10 mouse cellular contexts compared by ENCODE assay signal in genomic region chr2:118658457-118658856, GRCm38 (mm10). TPM values are rescaled to one million over a fixed set of nuclear protein-coding genes. Genes with fewer than 3 reads are reported as not detected.
DNase-seq lines count a peak whose midpoint lies in the region; ATAC-seq and TF ChIP-seq lines count a peak whose summit lies in the region.
"Had no signal": no experiment of that assay in that cellular context is flagged by ENCODE, and none has a peak within 500 bp of the region (broad histone marks: within the 10 kb centered on the region; RNA-seq: fewer than 3 reads in every experiment).

No protein-coding gene starts in this region.

- 36% methylated on average over 4 of the region's 4 CpGs for WGBS in kidney, adult 2 months
- WGBS in liver, embryonic 13.5 days (ENCODE audit: insufficient replicate concordance), result 13% methylated on average over 4 of the region's 4 CpGs
- WGBS in stomach, postnatal 0 days, result 28% methylated on average over 4 of the region's 4 CpGs
- WGBS in hindbrain, embryonic 11.5 days, result 46% methylated on average over 4 of the region's 4 CpGs

- DNase-seq in kidney, postnatal 10 days, result peak; percentile 43
- no peak for DNase-seq in kidney, adult 2 months
- peak; percentile 87 for DNase-seq in liver, embryonic 13.5 days
- peak; percentile 81 for DNase-seq in stomach, postnatal 0 days (ENCODE audit: low spot score)
- DNase-seq in hindbrain, embryonic 11.5 days (ENCODE audit: low spot score), result no peak
- no peak for DNase-seq in T-cell, adult 2 months (ENCODE audit: low spot score)
- DNase-seq in Muller cell, postnatal 12 days (ENCODE audit: inconsistent ontology term), result no peak
- DNase-seq: cerebellum, postnatal 14 days had no signal

- no peak for TF ChIP-seq CTCF in kidney, adult 2 months (conservative IDR thresholded peaks at IDR 0.05; ENCODE audit: insufficient read depth, insufficient read length, low read depth, low read length)
- TF ChIP-seq CTCF in stomach, postnatal 0 days (IDR thresholded peaks at IDR 0.05; ENCODE audit: low read depth), result no peak

- H3K27ac ChIP-seq in kidney, adult 2 months (ENCODE audit: insufficient read depth, low read depth, low read length), result no peak overlapping the region
- H3K27ac ChIP-seq in liver, embryonic 13.5 days, result peak overlapping the region; percentile 99
- peak overlapping the region; percentile 37 for H3K27ac ChIP-seq in stomach, postnatal 0 days (replicated peaks)
- no peak overlapping the region for H3K27ac ChIP-seq in hindbrain, embryonic 11.5 days (ENCODE audit: low read depth, low read length)

- no peak for TF ChIP-seq EP300 in stomach, postnatal 0 days (optimal IDR thresholded peaks at IDR 0.05)

- H3K36me3 ChIP-seq in kidney, adult 2 months (ENCODE audit: control insufficient read depth, insufficient read depth, low read length), result no peaks in the 10 kb centered on the region
- H3K36me3 ChIP-seq in liver, embryonic 13.5 days, result no peaks in the 10 kb centered on the region
- H3K36me3 ChIP-seq in stomach, postnatal 0 days (ENCODE audit: control insufficient read depth, insufficient read depth, low read length), result no peaks in the 10 kb centered on the region
- no peaks in the 10 kb centered on the region for H3K36me3 ChIP-seq in hindbrain, embryonic 11.5 days (ENCODE audit: control insufficient read depth, insufficient read depth, low read length)
- H3K36me3 ChIP-seq: limb, embryonic 12.5 days had no signal

- no peaks in the 10 kb centered on the region for H3K9me3 ChIP-seq in liver, embryonic 13.5 days (replicated peaks)
- no peaks in the 10 kb centered on the region for H3K9me3 ChIP-seq in stomach, postnatal 0 days (ENCODE audit: control insufficient read depth, low read length)
- no peaks in the 10 kb centered on the region for H3K9me3 ChIP-seq in hindbrain, embryonic 11.5 days (ENCODE audit: control insufficient read depth, low read length)
- H3K9me3 ChIP-seq: limb, embryonic 12.5 days had no signal

- ATAC-seq in common myeloid progenitor, adult 5-6 weeks (replicated peaks; ENCODE audit: low read depth, poor library complexity, severe bottlenecking), result peak; percentile 31; the same call in 1 of the 2 replicates
- peak; percentile 85 for ATAC-seq in liver, embryonic 13.5 days (ENCODE audit: low read depth)
- ATAC-seq in stomach, postnatal 0 days (ENCODE audit: low FRiP score, low TSS enrichment), result peak; percentile 87
- no peak for ATAC-seq in hindbrain, embryonic 11.5 days (ENCODE audit: low FRiP score)

- H3K9ac ChIP-seq in liver, embryonic 13.5 days, result peak overlapping the region; percentile 71
- no peak overlapping the region for H3K9ac ChIP-seq in stomach, postnatal 0 days (ENCODE audit: low read length)
- no peak overlapping the region for H3K9ac ChIP-seq in hindbrain, embryonic 11.5 days (ENCODE audit: low read depth, low read length)
- H3K9ac ChIP-seq: limb, embryonic 12.5 days had no signal

- H3K4me1 ChIP-seq in kidney, adult 2 months (ENCODE audit: control insufficient read depth, insufficient read depth, low read length), result 0 out of 2 replicates have a peak, but pooled peaks cover 8% of the 10 kb centered on the region
- H3K4me1 ChIP-seq in liver, embryonic 13.5 days (replicated peaks), result peaks cover 72% of the 10 kb centered on the region
- H3K4me1 ChIP-seq in stomach, postnatal 0 days (replicated peaks; ENCODE audit: control insufficient read depth, insufficient read depth), result peaks cover 9% of the 10 kb centered on the region
- peaks cover 5% of the 10 kb centered on the region; the same call in 1 of the 2 replicates for H3K4me1 ChIP-seq in hindbrain, embryonic 11.5 days (replicated peaks; ENCODE audit: control insufficient read depth, insufficient read depth, low read length)

- peak overlapping the region; percentile 79 for H3K4me2 ChIP-seq in liver, embryonic 13.5 days
- H3K4me2 ChIP-seq in stomach, postnatal 0 days (replicated peaks; ENCODE audit: low read depth), result no peak overlapping the region
- no peak overlapping the region for H3K4me2 ChIP-seq in hindbrain, embryonic 11.5 days (replicated peaks; ENCODE audit: low read depth, low read length)
- H3K4me2 ChIP-seq: limb, embryonic 12.5 days had no signal

- no peaks in the 10 kb centered on the region for H3K27me3 ChIP-seq in kidney, adult 2 months (replicated peaks; ENCODE audit: control insufficient read depth, insufficient read depth, low read length)
- no peaks in the 10 kb centered on the region for H3K27me3 ChIP-seq in liver, embryonic 13.5 days
- no peaks in the 10 kb centered on the region for H3K27me3 ChIP-seq in stomach, postnatal 0 days (ENCODE audit: control insufficient read depth, insufficient read depth, low read length)
- peaks cover 11% of the 10 kb centered on the region for H3K27me3 ChIP-seq in hindbrain, embryonic 11.5 days (ENCODE audit: control insufficient read depth, insufficient read depth, low read length)

- H3K4me3 ChIP-seq in kidney, adult 2 months (ENCODE audit: insufficient read depth, low read depth, low read length), result no peak overlapping the region
- peak overlapping the region; percentile 36 for H3K4me3 ChIP-seq in liver, embryonic 13.5 days (replicated peaks)
- no peak overlapping the region for H3K4me3 ChIP-seq in stomach, postnatal 0 days (ENCODE audit: low read depth, low read length)
- no peak overlapping the region for H3K4me3 ChIP-seq in hindbrain, embryonic 11.5 days (ENCODE audit: low read depth, low read length)
- H3K4me3 ChIP-seq: limb, embryonic 12.5 days had no signal

- TF ChIP-seq POLR2A in kidney, adult 2 months (IDR thresholded peaks at IDR 0.05; ENCODE audit: low read depth, low read length), result no peak

RNA-seq across cellular contexts. Expression of gene Pak6, which starts 4.6 kb away (rescaled TPM):
- 10.9 and 13.7 TPM in 2 replicates for polyA plus RNA-seq in kidney, adult 2 months (2012; rRNA removed)
- total RNA-seq in common myeloid progenitor, adult 5-6 weeks (2017), result 1.1 and 1.7 TPM in 2 replicates
- polyA plus RNA-seq in liver, embryonic 13.5 days (2015; fragmentation: Nextera tagmentation; extraction: Ambion mirVana), result 0.65 and 1.0 TPM in 2 replicates
- polyA plus RNA-seq in stomach, postnatal 0 days (2015; fragmentation: Nextera tagmentation; extraction: Ambion mirVana), result 3.7 and 5.3 TPM in 2 replicates
- 1.5 and 2.0 TPM in 2 replicates for polyA plus RNA-seq in hindbrain, embryonic 11.5 days (2014; fragmentation: Nextera tagmentation; extraction: Ambion mirVana)

RNA-seq across cellular contexts. Expression of gene Ankrd63, which starts 45.3 kb away (rescaled TPM):
- 0.03 and 0.05 TPM in 2 replicates for polyA plus RNA-seq in kidney, adult 2 months (2012; rRNA removed)
- total RNA-seq in common myeloid progenitor, adult 5-6 weeks (2017), result 0.09 and 0.19 TPM in 2 replicates
- polyA plus RNA-seq in liver, embryonic 13.5 days (2015; fragmentation: Nextera tagmentation; extraction: Ambion mirVana), result not detected in 2 replicates
- polyA plus RNA-seq in stomach, postnatal 0 days (2015; fragmentation: Nextera tagmentation; extraction: Ambion mirVana), result 0.11 and 0.27 TPM in 2 replicates
- not detected in 2 replicates for polyA plus RNA-seq in hindbrain, embryonic 11.5 days (2014; fragmentation: Nextera tagmentation; extraction: Ambion mirVana)
- polyA plus RNA-seq: limb, embryonic 12.5 days had no signal

Comparison
In these comparisons a context has a peak if more than half of its experiments do, and no peak if none do; other contexts are left out.
1. DNase-seq: peak in kidney, postnatal 10 days (single experiment), liver, embryonic 13.5 days (single experiment) and stomach, postnatal 0 days (single experiment); none in kidney, adult 2 months (single experiment), hindbrain, embryonic 11.5 days (single experiment), T-cell, adult 2 months (single experiment) and Muller cell, postnatal 12 days (single experiment).
2. H3K27ac ChIP-seq: peak in liver, embryonic 13.5 days (single experiment) and stomach, postnatal 0 days (single experiment); none in kidney, adult 2 months (single experiment) and hindbrain, embryonic 11.5 days (single experiment).